Mouse (Mus musculus): ENCODE data around the gene Chst3. TPM values are rescaled to one million over a fixed set of nuclear protein-coding genes. Genes with fewer than 3 reads are reported as not detected.
"Not testable (repeated sequence)": the region's sequence is repeated elsewhere in the genome, so short reads cannot be mapped to it uniquely, and the experiment has no call there.

The Chst3 gene
- polyA plus RNA-seq, 1 experiment, result 0.52 TPM

- TF ChIP-seq POLR2A (IDR thresholded peaks at IDR 0.05; ENCODE audit: control insufficient read depth, low read depth, low read length) (no peak), CTCF (IDR thresholded peaks at IDR 0.05; ENCODE audit: control insufficient read depth, insufficient read depth, insufficient replicate concordance, low read depth, low read length) (no peak)
- no peaks in the 10 kb centered on the region for H3K27me3 ChIP-seq (ENCODE audit: control insufficient read depth, insufficient read depth, low read length)
- H3K4me3 ChIP-seq (ENCODE audit: control insufficient read depth, low read depth, low read length), result peak overlapping the region; percentile 58
- no peaks in the 10 kb centered on the region for H3K36me3 ChIP-seq (ENCODE audit: control insufficient read depth, insufficient read depth, low read length)
- H3K27ac ChIP-seq (ENCODE audit: control insufficient read depth, insufficient read depth, low read depth, low read length), result no peak overlapping the region
- H3K4me1 ChIP-seq (ENCODE audit: control insufficient read depth, insufficient read depth, low read length), result peaks cover 11% of the 10 kb centered on the region
Measured at GRCm38 (mm10) chr10:60186191-60186945, 32.7 kb downstream of the Chst3 start.

GRCm38 (mm10) chr10:60185023-60185709 is 33.9 kb downstream of the Chst3 start:
- no peak overlapping the region for H3K27ac ChIP-seq (ENCODE audit: control insufficient read depth, insufficient read depth, low read depth, low read length)
- H3K4me1 ChIP-seq (ENCODE audit: control insufficient read depth, insufficient read depth, low read length), result peaks cover 11% of the 10 kb centered on the region
- TF ChIP-seq POLR2A (IDR thresholded peaks at IDR 0.05; ENCODE audit: control insufficient read depth, low read depth, low read length), result no peak
- no peak for TF ChIP-seq CTCF (IDR thresholded peaks at IDR 0.05; ENCODE audit: control insufficient read depth, insufficient read depth, insufficient replicate concordance, low read depth, low read length)
- no peak overlapping the region for H3K4me3 ChIP-seq (ENCODE audit: control insufficient read depth, low read depth, low read length)
- H3K36me3 ChIP-seq (ENCODE audit: control insufficient read depth, insufficient read depth, low read length), result no peaks in the 10 kb centered on the region
- no peaks in the 10 kb centered on the region for H3K27me3 ChIP-seq (ENCODE audit: control insufficient read depth, insufficient read depth, low read length)

- H3K27me3 ChIP-seq (ENCODE audit: control insufficient read depth, insufficient read depth, low read length); H3K4me3 ChIP-seq (ENCODE audit: control insufficient read depth, low read depth, low read length); H3K4me1 ChIP-seq (ENCODE audit: control insufficient read depth, insufficient read depth, low read length); H3K36me3 ChIP-seq (ENCODE audit: control insufficient read depth, insufficient read depth, low read length); H3K27ac ChIP-seq (ENCODE audit: control insufficient read depth, insufficient read depth, low read depth, low read length): not testable (repeated sequence)
Measured at GRCm38 (mm10) chr10:60175306-60175705, 43.8 kb downstream of the Chst3 start.

- Histone ChIP-seq H3K36me3 (ENCODE audit: control insufficient read depth, insufficient read depth, low read length) (no peaks in the 10 kb centered on the region), H3K27me3 (ENCODE audit: control insufficient read depth, insufficient read depth, low read length) (no peaks in the 10 kb centered on the region), H3K4me3 (ENCODE audit: control insufficient read depth, low read depth, low read length) (no peak overlapping the region), H3K27ac (ENCODE audit: control insufficient read depth, insufficient read depth, low read depth, low read length) (no peak overlapping the region), H3K4me1 (ENCODE audit: control insufficient read depth, insufficient read depth, low read length) (no peaks in the 10 kb centered on the region)
- TF ChIP-seq POLR2A (IDR thresholded peaks at IDR 0.05; ENCODE audit: control insufficient read depth, low read depth, low read length) (no peak), CTCF (IDR thresholded peaks at IDR 0.05; ENCODE audit: control insufficient read depth, insufficient read depth, insufficient replicate concordance, low read depth, low read length) (no peak)
Measured at GRCm38 (mm10) chr10:60174506-60174905, 44.6 kb downstream of the Chst3 start.

- Histone ChIP-seq H3K4me3 (ENCODE audit: control insufficient read depth, low read depth, low read length) (no peak overlapping the region), H3K36me3 (ENCODE audit: control insufficient read depth, insufficient read depth, low read length) (no peaks in the 10 kb centered on the region), H3K27me3 (ENCODE audit: control insufficient read depth, insufficient read depth, low read length) (no peaks in the 10 kb centered on the region), H3K27ac (ENCODE audit: control insufficient read depth, insufficient read depth, low read depth, low read length) (no peak overlapping the region), H3K4me1 (ENCODE audit: control insufficient read depth, insufficient read depth, low read length) (no peaks in the 10 kb centered on the region)
- TF ChIP-seq CTCF (IDR thresholded peaks at IDR 0.05; ENCODE audit: control insufficient read depth, insufficient read depth, insufficient replicate concordance, low read depth, low read length), result no peak
- no peak for TF ChIP-seq POLR2A (IDR thresholded peaks at IDR 0.05; ENCODE audit: control insufficient read depth, low read depth, low read length)
Measured at GRCm38 (mm10) chr10:60173035-60173434, 46.0 kb downstream of the Chst3 start.

DNA sequence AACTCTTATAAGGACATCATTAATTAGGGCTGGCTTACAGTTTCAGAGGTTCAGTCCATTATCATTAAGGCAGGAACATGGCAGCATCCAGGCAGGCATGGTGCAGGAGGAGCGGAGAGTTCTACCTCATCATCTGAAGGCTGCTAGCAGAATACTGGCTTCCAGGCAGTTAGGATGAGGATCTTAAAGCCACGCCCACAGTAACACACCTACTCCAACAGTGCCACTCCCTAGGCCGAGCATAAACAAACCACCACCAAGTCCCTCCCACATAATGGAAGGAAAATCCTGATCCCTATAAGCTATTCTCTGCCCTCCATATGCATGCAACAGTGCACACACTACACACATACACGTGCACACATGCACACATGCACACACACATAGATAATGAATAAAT is 46.8 kb downstream of the Chst3 start:
- Histone ChIP-seq H3K4me1 (ENCODE audit: control insufficient read depth, insufficient read depth, low read length) (no peaks in the 10 kb centered on the region), H3K27ac (ENCODE audit: control insufficient read depth, insufficient read depth, low read depth, low read length) (no peak overlapping the region), H3K36me3 (ENCODE audit: control insufficient read depth, insufficient read depth, low read length) (no peaks in the 10 kb centered on the region), H3K27me3 (ENCODE audit: control insufficient read depth, insufficient read depth, low read length) (no peaks in the 10 kb centered on the region), H3K4me3 (ENCODE audit: control insufficient read depth, low read depth, low read length) (no peak overlapping the region)
- TF ChIP-seq CTCF (IDR thresholded peaks at IDR 0.05; ENCODE audit: control insufficient read depth, insufficient read depth, insufficient replicate concordance, low read depth, low read length) (no peak), POLR2A (IDR thresholded peaks at IDR 0.05; ENCODE audit: control insufficient read depth, low read depth, low read length) (no peak)

- Histone ChIP-seq H3K4me1 (ENCODE audit: control insufficient read depth, insufficient read depth, low read length) (no peaks in the 10 kb centered on the region), H3K27me3 (ENCODE audit: control insufficient read depth, insufficient read depth, low read length) (no peaks in the 10 kb centered on the region), H3K27ac (ENCODE audit: control insufficient read depth, insufficient read depth, low read depth, low read length) (no peak overlapping the region), H3K36me3 (ENCODE audit: control insufficient read depth, insufficient read depth, low read length) (no peaks in the 10 kb centered on the region), H3K4me3 (ENCODE audit: control insufficient read depth, low read depth, low read length) (no peak overlapping the region)
- no peak for TF ChIP-seq CTCF (IDR thresholded peaks at IDR 0.05; ENCODE audit: control insufficient read depth, insufficient read depth, insufficient replicate concordance, low read depth, low read length)
- TF ChIP-seq POLR2A (IDR thresholded peaks at IDR 0.05; ENCODE audit: control insufficient read depth, low read depth, low read length), result no peak
Measured at GRCm38 (mm10) chr10:60171368-60171767, 47.7 kb downstream of the Chst3 start.
